Mouse (Mus musculus): ENCODE measurements at regions not wholly inside any gene's neighbourhood (a gene's known extent, or its start where the extent isn't known, plus 50 kb on each side); places are given as distances from the start of the nearest gene placed in this dataset.

DNA sequence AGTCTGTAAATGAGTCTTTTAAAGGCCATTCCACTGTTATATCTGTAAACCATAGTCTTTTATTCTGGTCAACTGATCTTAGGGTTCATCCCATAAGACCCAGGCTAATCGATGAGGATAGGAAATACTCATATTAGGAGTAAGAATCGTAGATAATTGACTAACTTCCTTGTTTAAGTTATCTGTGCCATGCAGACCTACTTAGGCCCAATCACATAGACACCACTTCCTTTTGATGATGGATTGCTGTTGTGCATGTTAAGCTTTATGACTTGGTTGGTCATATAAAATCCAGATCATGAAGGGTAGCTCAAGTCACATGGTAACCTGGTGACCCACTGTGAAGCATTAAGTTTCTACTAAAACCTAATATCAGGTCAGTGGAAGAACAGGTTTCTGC is 207.3 kb downstream of the Nova1 start:
- no peak for TF ChIP-seq EP300 (IDR thresholded peaks at IDR 0.05; ENCODE audit: insufficient read depth, low read depth, low read length)
- no peak for TF ChIP-seq CTCF (IDR thresholded peaks at IDR 0.05)
